Mouse (Mus musculus) thymus, postnatal 14 days (tissue): ENCODE measurements around the gene Fam163b.

Source experiments
- DNase-seq: peaks from one replicate; pipeline ENCODE4 v3.0.0; 2021

Gene Fam163b

GRCm38 (mm10) chr2:27085801-27086200 lies 56.5 kb downstream of the Fam163b start:
- DNase-seq: no peak

GRCm38 (mm10) chr2:27084963-27085362 lies 57.3 kb downstream of the Fam163b start:
- peak; percentile 71 for DNase-seq

- no peak for DNase-seq
Observed at GRCm38 (mm10) chr2:27083761-27084475, 58.4 kb downstream of the Fam163b start.

GRCm38 (mm10) chr2:27079649-27080048 lies 62.6 kb downstream of the Fam163b start:
- DNase-seq: no peak

- peak; percentile 80 for DNase-seq
Observed at GRCm38 (mm10) chr2:27079152-27079584, 63.1 kb downstream of the Fam163b start, which contains the start of gene Adamtsl2. TSS of gene Adamtsl2 (plus strand) at chr2:27079379.

GRCm38 (mm10) chr2:27078312-27078711 lies 64.0 kb downstream of the Fam163b start:
- peak; percentile 31 for DNase-seq

GRCm38 (mm10) chr2:27077655-27078244 lies 64.5 kb downstream of the Fam163b start:
- DNase-seq: peak; percentile 65

GRCm38 (mm10) chr2:27075485-27075884 lies 66.8 kb downstream of the Fam163b start:
- peak; percentile 44 for DNase-seq

- no peak for DNase-seq
Observed at GRCm38 (mm10) chr2:27074804-27075203, 67.5 kb downstream of the Fam163b start.

- DNase-seq: no peak
Observed at GRCm38 (mm10) chr2:27073407-27073806, 68.9 kb downstream of the Fam163b start.

- DNase-seq: no peak
Observed at GRCm38 (mm10) chr2:27071978-27072377, 70.3 kb downstream of the Fam163b start, which contains the start of gene Mymk. TSS of gene Mymk (minus strand) at chr2:27072179.

GRCm38 (mm10) chr2:27071137-27071536 lies 71.2 kb downstream of the Fam163b start:
- DNase-seq: no peak

GRCm38 (mm10) chr2:27070247-27070813 lies 72.0 kb downstream of the Fam163b start:
- peak; percentile 76 for DNase-seq

GRCm38 (mm10) chr2:27069646-27070045 lies 72.6 kb downstream of the Fam163b start:
- DNase-seq: no peak

GRCm38 (mm10) chr2:27067996-27068395 lies 74.3 kb downstream of the Fam163b start:
- no peak for DNase-seq

- DNase-seq: no peak
Observed at GRCm38 (mm10) chr2:27067124-27067523, 75.2 kb downstream of the Fam163b start.
